Mouse (Mus musculus): ENCODE results near the gene Susd1. TPM values are rescaled to one million over a fixed set of nuclear protein-coding genes. Genes with fewer than 3 reads are reported as not detected.

The Susd1 gene
- polyA plus RNA-seq, 1 experiment from 2014 or later = 1.2 TPM

DNA sequence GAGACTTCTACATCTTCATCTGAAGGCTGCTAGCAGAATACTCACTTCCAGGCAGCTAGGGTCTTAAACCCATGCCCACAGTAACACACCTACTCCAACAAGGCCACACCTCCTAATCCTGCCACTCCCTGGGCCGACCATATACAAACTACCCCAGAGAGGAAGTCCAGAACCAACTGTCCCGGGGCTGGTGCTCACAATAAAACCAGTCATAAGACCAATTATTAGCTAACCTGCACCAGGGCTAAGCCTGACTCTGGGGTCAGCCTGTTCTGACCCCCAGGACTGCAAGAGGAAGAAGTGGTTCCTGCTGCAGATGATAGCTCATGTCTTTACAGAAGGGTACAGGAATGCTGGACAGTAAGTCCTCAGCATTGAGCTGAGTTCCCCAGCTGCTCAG, 17.0 kb upstream of the Susd1 start:
- H3K36me3 ChIP-seq (replicated peaks; ENCODE audit: control insufficient read depth, insufficient read depth) = no peaks in the 10 kb centered on the region
- no peak overlapping the region for H3K4me2 ChIP-seq (replicated peaks)
- DNase-seq (ENCODE audit: low spot score) (no peak), ATAC-seq (ENCODE audit: low FRiP score) (no peak)
- 86% methylated on average over 2 of the region's 2 CpGs for WGBS
- H3K27ac ChIP-seq = no peak overlapping the region
- no peaks in the 10 kb centered on the region for H3K27me3 ChIP-seq (ENCODE audit: control insufficient read depth, insufficient read depth, low read length)
- no peak overlapping the region for H3K9ac ChIP-seq
- H3K9me3 ChIP-seq (ENCODE audit: control insufficient read depth, low read length) = no peaks in the 10 kb centered on the region
- no peaks in the 10 kb centered on the region for H3K4me1 ChIP-seq (replicated peaks; ENCODE audit: control insufficient read depth, insufficient read depth, low read length)
- no peak overlapping the region for H3K4me3 ChIP-seq (replicated peaks; ENCODE audit: low read length)

DNA sequence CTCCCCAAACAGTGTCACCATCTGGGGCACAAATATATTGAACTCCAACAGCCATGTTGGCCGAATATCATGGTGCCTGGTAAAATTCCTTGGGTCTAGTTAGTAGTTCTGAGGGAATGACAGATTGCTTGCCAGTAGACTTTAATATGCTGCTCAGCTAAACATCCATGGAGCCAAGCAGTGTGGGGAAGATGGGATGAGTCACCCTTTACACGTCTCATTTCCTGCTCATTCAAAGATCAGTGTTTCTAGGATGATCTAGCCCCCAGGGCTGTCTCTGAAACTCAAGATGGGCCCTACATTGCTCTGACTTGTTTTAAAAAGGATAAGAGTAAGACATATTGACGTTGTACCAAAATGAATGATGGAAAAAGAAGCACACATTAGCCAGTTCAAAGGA, 15.6 kb upstream of the Susd1 start:
- no peak overlapping the region for H3K27ac ChIP-seq
- H3K9me3 ChIP-seq (ENCODE audit: control insufficient read depth, low read length) = no peaks in the 10 kb centered on the region
- no peak overlapping the region for H3K4me3 ChIP-seq (replicated peaks; ENCODE audit: low read length)
- ATAC-seq (ENCODE audit: low FRiP score) (no peak), DNase-seq (ENCODE audit: low spot score) (no peak)
- H3K27me3 ChIP-seq (ENCODE audit: control insufficient read depth, insufficient read depth, low read length) = no peaks in the 10 kb centered on the region
- no peak overlapping the region for H3K9ac ChIP-seq
- WGBS = 79% methylated on average over 3 of the region's 3 CpGs
- no peaks in the 10 kb centered on the region for H3K4me1 ChIP-seq (replicated peaks; ENCODE audit: control insufficient read depth, insufficient read depth, low read length)
- no peak overlapping the region for H3K4me2 ChIP-seq (replicated peaks)
- no peaks in the 10 kb centered on the region for H3K36me3 ChIP-seq (replicated peaks; ENCODE audit: control insufficient read depth, insufficient read depth)

DNA sequence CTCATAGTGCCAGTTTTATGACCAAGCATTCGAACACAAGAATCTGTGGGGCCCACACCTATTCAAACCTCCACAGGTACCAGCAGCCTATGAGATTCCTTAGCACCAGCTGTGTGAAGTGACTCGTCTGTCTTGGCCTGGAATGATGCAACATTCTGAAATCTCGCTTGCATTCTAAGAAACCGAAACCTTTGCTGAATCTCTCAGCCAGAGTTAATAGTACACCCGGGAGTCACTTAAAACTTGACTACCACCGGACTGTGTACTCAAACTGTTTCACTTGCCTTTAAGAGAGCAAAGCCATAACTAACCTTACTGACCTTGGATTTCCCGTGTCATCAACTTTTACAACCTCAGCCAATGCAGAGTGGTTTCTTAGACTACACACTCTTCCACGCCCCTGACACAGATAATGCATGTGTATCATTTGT, 14.1 kb upstream of the Susd1 start:
- no peak for ATAC-seq (ENCODE audit: low FRiP score)

DNA sequence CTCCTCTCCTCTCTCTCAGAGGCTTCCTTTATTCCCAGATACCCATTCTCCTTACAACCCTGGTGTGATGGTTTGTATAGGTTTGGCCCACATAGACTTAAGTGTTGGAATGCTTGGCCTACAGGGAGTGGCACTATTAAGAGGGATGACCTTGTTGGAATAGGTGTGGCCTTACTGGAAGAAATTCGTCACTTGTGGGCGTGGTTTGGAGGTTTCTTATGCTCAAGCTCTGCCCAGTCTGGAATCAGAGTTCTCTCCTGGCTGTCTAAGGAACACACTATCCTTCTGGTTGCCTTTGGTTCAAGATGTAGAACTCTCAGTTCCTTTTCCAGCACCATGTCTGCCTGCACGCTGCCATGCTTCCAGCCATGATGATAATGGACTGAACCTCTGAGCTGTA, 12.5 kb upstream of the Susd1 start:
- ATAC-seq (ENCODE audit: low FRiP score) (no peak), DNase-seq (ENCODE audit: low spot score) (no peak)
- H3K9ac ChIP-seq = no peak overlapping the region
- H3K36me3 ChIP-seq (replicated peaks; ENCODE audit: control insufficient read depth, insufficient read depth) = no peaks in the 10 kb centered on the region
- H3K4me3 ChIP-seq (replicated peaks; ENCODE audit: low read length) = no peak overlapping the region
- no peak overlapping the region for H3K4me2 ChIP-seq (replicated peaks)
- no peaks in the 10 kb centered on the region for H3K9me3 ChIP-seq (ENCODE audit: control insufficient read depth, low read length)
- WGBS = 94% methylated on average over 3 of the region's 3 CpGs
- H3K27me3 ChIP-seq (ENCODE audit: control insufficient read depth, insufficient read depth, low read length) = no peaks in the 10 kb centered on the region
- H3K27ac ChIP-seq = no peak overlapping the region
- H3K4me1 ChIP-seq (replicated peaks; ENCODE audit: control insufficient read depth, insufficient read depth, low read length) = no peaks in the 10 kb centered on the region

More for the DNA sequence above, 14.1 kb upstream of the Susd1 start:
- H3K4me2 ChIP-seq (replicated peaks) = no peak overlapping the region
- H3K9ac ChIP-seq = no peak overlapping the region
- no peaks in the 10 kb centered on the region for H3K36me3 ChIP-seq (replicated peaks; ENCODE audit: control insufficient read depth, insufficient read depth)
- DNase-seq (ENCODE audit: low spot score) = no peak
- H3K27me3 ChIP-seq (ENCODE audit: control insufficient read depth, insufficient read depth, low read length) = no peaks in the 10 kb centered on the region
- WGBS = 90% methylated on average over 8 of the region's 8 CpGs
- H3K27ac ChIP-seq = no peak overlapping the region
- H3K9me3 ChIP-seq (ENCODE audit: control insufficient read depth, low read length) = no peaks in the 10 kb centered on the region
- no peaks in the 10 kb centered on the region for H3K4me1 ChIP-seq (replicated peaks; ENCODE audit: control insufficient read depth, insufficient read depth, low read length)
- no peak overlapping the region for H3K4me3 ChIP-seq (replicated peaks; ENCODE audit: low read length)

DNA sequence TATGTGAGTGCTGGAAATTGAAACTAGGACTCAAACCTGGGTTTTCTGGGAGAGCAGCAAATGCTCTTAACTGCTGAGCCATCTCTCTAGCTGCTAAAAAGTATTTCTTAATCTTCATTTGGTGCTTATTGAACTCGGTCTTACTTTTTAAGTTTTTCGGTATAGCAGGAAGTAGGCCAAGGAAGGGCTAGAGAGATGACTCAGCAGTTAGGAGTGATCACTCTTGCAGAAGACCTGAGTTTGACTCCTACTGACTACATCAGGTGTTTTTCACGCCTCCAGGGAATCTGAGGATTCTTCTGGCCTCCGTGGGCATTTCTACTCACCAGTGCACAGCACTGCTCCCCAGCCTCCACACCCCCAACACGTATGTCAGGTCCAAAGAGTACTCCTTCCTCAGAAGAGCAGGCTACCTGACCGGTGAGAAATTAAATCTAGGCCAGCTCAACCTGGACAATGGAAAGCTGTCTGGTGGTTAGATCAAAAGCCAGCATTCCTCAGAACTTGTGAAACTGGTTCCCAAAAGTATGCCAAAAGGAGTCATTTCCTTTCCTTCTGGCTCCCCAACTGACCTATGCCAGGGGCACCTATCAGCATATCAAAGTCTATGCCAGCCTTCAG, 11.9 kb upstream of the Susd1 start:
- 87% methylated on average over 6 of the region's 6 CpGs for WGBS
- no peak for DNase-seq (ENCODE audit: low spot score)
- Histone ChIP-seq H3K4me1 (replicated peaks; ENCODE audit: control insufficient read depth, insufficient read depth, low read length) (no peaks in the 10 kb centered on the region), H3K27me3 (ENCODE audit: control insufficient read depth, insufficient read depth, low read length) (no peaks in the 10 kb centered on the region), H3K9ac (no peak overlapping the region), H3K4me2 (replicated peaks) (no peak overlapping the region), H3K9me3 (ENCODE audit: control insufficient read depth, low read length) (no peaks in the 10 kb centered on the region), H3K36me3 (replicated peaks; ENCODE audit: control insufficient read depth, insufficient read depth) (no peaks in the 10 kb centered on the region), H3K27ac (no peak overlapping the region), H3K4me3 (replicated peaks; ENCODE audit: low read length) (no peak overlapping the region)
- ATAC-seq (ENCODE audit: low FRiP score) = no peak

DNA sequence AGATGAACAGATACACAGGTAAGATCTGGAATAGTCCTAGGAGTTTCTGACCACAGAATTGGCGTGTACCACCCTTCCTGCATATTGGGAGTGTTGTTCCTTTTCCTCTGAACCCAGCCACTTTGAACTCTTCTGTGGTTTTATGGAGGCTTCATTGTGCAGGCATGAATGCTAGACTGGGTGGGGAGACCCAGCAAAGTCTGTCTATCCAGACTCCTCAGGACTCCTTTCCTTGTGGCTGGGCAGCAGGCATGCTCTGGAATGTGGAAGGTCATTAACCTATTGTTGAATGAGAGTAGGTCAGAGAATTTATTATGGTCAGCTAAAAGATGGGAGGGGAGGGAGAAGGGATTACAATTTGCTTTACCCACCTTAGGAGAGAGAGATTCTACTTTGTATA, 8.9 kb upstream of the Susd1 start:
- no peaks in the 10 kb centered on the region for H3K9me3 ChIP-seq (ENCODE audit: control insufficient read depth, low read length)
- ATAC-seq (ENCODE audit: low FRiP score) = no peak
- H3K36me3 ChIP-seq (replicated peaks; ENCODE audit: control insufficient read depth, insufficient read depth) = no peaks in the 10 kb centered on the region
- H3K4me1 ChIP-seq (replicated peaks; ENCODE audit: control insufficient read depth, insufficient read depth, low read length) = no peaks in the 10 kb centered on the region
- H3K9ac ChIP-seq = no peak overlapping the region
- 74% methylated on average over 1 of the region's 1 CpGs for WGBS
- no peaks in the 10 kb centered on the region for H3K27me3 ChIP-seq (ENCODE audit: control insufficient read depth, insufficient read depth, low read length)
- H3K4me3 ChIP-seq (replicated peaks; ENCODE audit: low read length) = no peak overlapping the region
- no peak for DNase-seq (ENCODE audit: low spot score)
- no peak overlapping the region for H3K27ac ChIP-seq
- no peak overlapping the region for H3K4me2 ChIP-seq (replicated peaks)

DNA sequence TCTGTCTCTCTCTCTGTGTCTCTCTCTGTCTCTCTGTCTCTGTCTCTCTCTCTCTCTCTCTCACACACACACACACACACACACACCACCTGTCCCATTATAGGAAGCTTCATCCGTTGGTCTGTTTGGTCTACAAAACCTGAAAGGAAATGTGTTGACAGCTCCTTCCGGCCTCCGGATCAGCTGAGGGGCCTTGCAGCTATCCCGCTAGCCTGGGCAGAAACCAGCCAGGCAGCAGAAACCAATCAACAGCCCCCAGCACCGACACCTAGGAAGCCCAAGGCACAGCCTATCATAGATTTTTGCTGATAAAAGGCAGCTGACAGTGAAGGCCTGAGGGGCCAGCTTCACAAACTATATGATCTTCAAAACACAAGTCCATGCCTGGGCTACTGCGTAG, 7.1 kb upstream of the Susd1 start:
- Histone ChIP-seq H3K4me2 (replicated peaks) (no peak overlapping the region), H3K4me1 (replicated peaks; ENCODE audit: control insufficient read depth, insufficient read depth, low read length) (no peaks in the 10 kb centered on the region), H3K4me3 (replicated peaks; ENCODE audit: low read length) (no peak overlapping the region), H3K9ac (no peak overlapping the region), H3K27me3 (ENCODE audit: control insufficient read depth, insufficient read depth, low read length) (no peaks in the 10 kb centered on the region), H3K36me3 (replicated peaks; ENCODE audit: control insufficient read depth, insufficient read depth) (no peaks in the 10 kb centered on the region), H3K27ac (no peak overlapping the region), H3K9me3 (ENCODE audit: control insufficient read depth, low read length) (no peaks in the 10 kb centered on the region)
- WGBS = 87% methylated on average over 6 of the region's 6 CpGs
- ATAC-seq (ENCODE audit: low FRiP score) (no peak), DNase-seq (ENCODE audit: low spot score) (no peak)

DNA sequence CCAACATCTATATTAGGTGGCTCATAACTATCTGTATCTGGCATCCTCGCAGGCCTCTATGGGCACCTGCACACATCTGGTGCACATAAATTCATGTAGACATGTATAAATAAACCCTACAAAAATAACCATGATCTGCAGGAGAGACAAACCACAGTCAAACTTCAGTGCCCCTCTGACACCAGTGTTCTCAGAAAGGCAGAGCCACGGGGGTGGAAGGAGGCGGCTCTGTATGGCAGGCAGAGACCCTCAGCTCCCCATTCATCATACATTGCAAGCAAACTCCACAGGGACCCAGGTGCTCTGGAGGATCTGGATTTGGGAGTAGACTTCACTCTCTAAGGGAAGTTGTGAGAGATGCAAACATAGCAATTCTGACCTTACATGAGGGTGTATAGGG, 6.6 kb upstream of the Susd1 start:
- Histone ChIP-seq H3K27ac (no peak overlapping the region), H3K36me3 (replicated peaks; ENCODE audit: control insufficient read depth, insufficient read depth) (no peaks in the 10 kb centered on the region), H3K4me2 (replicated peaks) (no peak overlapping the region), H3K4me3 (replicated peaks; ENCODE audit: low read length) (no peak overlapping the region), H3K9ac (no peak overlapping the region), H3K9me3 (ENCODE audit: control insufficient read depth, low read length) (no peaks in the 10 kb centered on the region), H3K27me3 (ENCODE audit: control insufficient read depth, insufficient read depth, low read length) (no peaks in the 10 kb centered on the region), H3K4me1 (replicated peaks; ENCODE audit: control insufficient read depth, insufficient read depth, low read length) (no peaks in the 10 kb centered on the region)
- 93% methylated on average over 3 of the region's 3 CpGs for WGBS
- DNase-seq (ENCODE audit: low spot score) (no peak), ATAC-seq (ENCODE audit: low FRiP score) (no peak)

DNA sequence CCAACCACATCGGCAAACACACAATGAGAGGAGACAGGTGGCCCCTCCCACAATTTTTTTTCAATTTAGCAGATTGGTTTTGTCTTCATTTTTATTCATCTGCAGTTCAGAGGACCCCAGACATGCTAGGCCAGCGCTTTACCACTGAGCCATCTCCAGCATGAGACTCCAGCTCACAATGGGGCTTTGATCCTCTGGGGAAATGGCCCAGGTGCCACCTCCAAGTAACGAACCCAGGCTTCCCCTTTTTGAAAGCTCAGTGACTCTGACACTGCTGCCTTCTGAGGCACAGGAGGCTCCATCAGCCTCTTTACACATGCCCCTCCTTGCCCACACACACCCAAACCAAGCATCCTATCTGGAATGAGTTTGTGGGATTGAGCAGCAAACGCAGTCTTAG, 5.7 kb upstream of the Susd1 start:
- WGBS = 74% methylated on average over 4 of the region's 4 CpGs
- no peak for DNase-seq (ENCODE audit: low spot score)

DNA sequence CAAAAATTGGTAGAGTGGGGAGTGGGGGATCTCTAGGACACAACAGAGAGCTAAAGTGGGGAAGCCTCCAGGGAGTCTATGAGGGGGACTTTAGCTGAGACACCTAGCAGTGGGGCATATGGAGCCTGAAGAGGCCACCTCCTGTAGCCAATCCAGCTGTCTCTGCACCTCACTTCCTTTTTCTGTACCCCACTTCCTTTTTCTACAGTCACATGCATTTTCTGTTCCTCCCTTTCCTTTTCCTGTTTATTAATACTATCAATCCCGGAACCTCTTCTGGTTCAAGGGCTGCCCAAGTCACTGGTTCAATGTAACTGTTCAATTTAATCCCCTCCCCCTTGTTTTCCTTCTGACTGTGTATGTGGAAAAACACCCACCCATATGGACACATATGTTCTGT, 2.8 kb upstream of the Susd1 start:
- H3K9me3 ChIP-seq (ENCODE audit: control insufficient read depth, low read length) = no peaks in the 10 kb centered on the region
- H3K9ac ChIP-seq = no peak overlapping the region
- no peak overlapping the region for H3K27ac ChIP-seq
- no peak overlapping the region for H3K4me2 ChIP-seq (replicated peaks)
- 0 out of 2 replicates have a peak, but pooled peaks cover 5% of the 10 kb centered on the region for H3K4me1 ChIP-seq (replicated peaks; ENCODE audit: control insufficient read depth, insufficient read depth, low read length)
- no peak overlapping the region for H3K4me3 ChIP-seq (replicated peaks; ENCODE audit: low read length)
- no peak for ATAC-seq (ENCODE audit: low FRiP score)
- H3K27me3 ChIP-seq (ENCODE audit: control insufficient read depth, insufficient read depth, low read length) = peaks cover 11% of the 10 kb centered on the region; the same call in 1 of the 2 replicates
- 100% methylated on average over 1 of the region's 1 CpGs for WGBS
- no peak for DNase-seq (ENCODE audit: low spot score)
- no peaks in the 10 kb centered on the region for H3K36me3 ChIP-seq (replicated peaks; ENCODE audit: control insufficient read depth, insufficient read depth)

More for the DNA sequence above, 5.7 kb upstream of the Susd1 start:
- no peaks in the 10 kb centered on the region for H3K9me3 ChIP-seq (ENCODE audit: control insufficient read depth, low read length)
- no peaks in the 10 kb centered on the region for H3K4me1 ChIP-seq (replicated peaks; ENCODE audit: control insufficient read depth, insufficient read depth, low read length)
- no peak for ATAC-seq (ENCODE audit: low FRiP score)
- H3K4me2 ChIP-seq (replicated peaks) = no peak overlapping the region
- no peak overlapping the region for H3K9ac ChIP-seq
- H3K27me3 ChIP-seq (ENCODE audit: control insufficient read depth, insufficient read depth, low read length) = 0 out of 2 replicates have a peak, but pooled peaks cover 3% of the 10 kb centered on the region
- no peak overlapping the region for H3K27ac ChIP-seq
- no peak overlapping the region for H3K4me3 ChIP-seq (replicated peaks; ENCODE audit: low read length)
- no peaks in the 10 kb centered on the region for H3K36me3 ChIP-seq (replicated peaks; ENCODE audit: control insufficient read depth, insufficient read depth)

All from hindbrain, embryonic 14.5 days (tissue).